Mouse (Mus musculus) brain, embryonic 14.5 days (tissue): ENCODE results near the gene Cars2.

ENCODE experiments used
- CTCF ChIP-seq: fragments of 200-500 bp; IDR thresholded peaks from 2 replicates; pipeline ENCODE4 v1.5.1; 2012; ENCODE audit warnings: inconsistent platforms, mild to moderate bottlenecking, moderate library complexity, borderline replicate concordance; ENCODE audit not compliant: insufficient read depth, insufficient read length; ENCODE audit errors: extremely low read depth
- POLR2A ChIP-seq: fragments of 200-500 bp; IDR thresholded peaks from 2 replicates; pipeline ENCODE4 v1.6.1; 2012; ENCODE audit warnings: mild to moderate bottlenecking, inconsistent platforms, borderline replicate concordance; ENCODE audit not compliant: poor library complexity, insufficient read depth, insufficient read length, severe bottlenecking; ENCODE audit errors: extremely low read depth

DNA sequence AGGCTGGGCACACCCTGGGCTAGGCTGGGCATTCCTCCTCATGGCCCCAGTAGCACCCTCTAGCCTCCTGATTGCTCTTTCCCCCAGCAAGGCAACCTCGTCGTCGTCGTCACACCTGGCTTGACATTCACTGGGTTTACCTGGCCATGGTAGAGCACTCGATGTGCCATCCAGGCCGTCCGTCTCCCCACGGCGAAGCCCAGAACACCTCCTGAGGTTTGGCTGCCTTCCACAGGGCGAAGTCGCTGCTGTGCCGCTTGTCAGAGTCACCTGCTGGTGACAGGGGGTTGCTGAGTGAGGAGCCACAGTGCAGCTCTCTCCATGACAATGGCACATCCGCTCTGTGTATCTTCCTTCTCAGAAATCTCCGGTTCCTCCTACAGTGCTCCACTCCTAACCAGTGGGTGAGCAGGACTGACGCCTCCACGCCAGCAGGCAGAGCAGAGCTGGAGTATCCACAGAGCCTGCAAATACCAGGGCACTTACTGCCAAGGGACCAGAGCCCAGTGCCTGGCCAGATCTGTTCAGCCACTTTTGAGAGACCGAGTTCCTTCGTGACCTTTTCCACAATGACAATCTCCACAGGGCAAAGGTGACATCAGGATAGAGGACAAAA lies 20.3 kb downstream of the Cars2 start:
- TF ChIP-seq POLR2A (no peak), CTCF (no peak)
